In genomic region chr1:86424336-86424735, GRCm38 (mm10) we compare ENCODE assay signal across 24 mouse cellular contexts. TPM values are rescaled to one million over a fixed set of nuclear protein-coding genes. Genes with fewer than 3 reads are reported as not detected.
DNase-seq lines count a peak whose midpoint lies in the region; ATAC-seq and TF ChIP-seq lines count a peak whose summit lies in the region.
"Had no signal": no experiment of that assay in that cellular context is flagged by ENCODE, and none has a peak within 500 bp of the region (broad histone marks: within the 10 kb centered on the region; RNA-seq: fewer than 3 reads in every experiment).

No protein-coding gene starts in this region.

- peaks cover 38% of the 10 kb centered on the region for H3K4me1 ChIP-seq in hindbrain, embryonic 10.5 days (replicated peaks)
- H3K4me1 ChIP-seq in hindbrain, embryonic 16.5 days (ENCODE audit: control insufficient read depth, insufficient read depth, low read depth, low read length): peaks cover 9% of the 10 kb centered on the region
- H3K4me1 ChIP-seq in bone marrow, adult 2 months (ENCODE audit: control insufficient read depth, insufficient read depth, low read length): no peaks in the 10 kb centered on the region
- peaks cover 20% of the 10 kb centered on the region for H3K4me1 ChIP-seq in hindbrain, embryonic 13.5 days (replicated peaks)
- peaks cover 23% of the 10 kb centered on the region for H3K4me1 ChIP-seq in neural tube, embryonic 13.5 days (replicated peaks)

- H3K9me3 ChIP-seq in hindbrain, embryonic 10.5 days: no peaks in the 10 kb centered on the region
- no peaks in the 10 kb centered on the region for H3K9me3 ChIP-seq in hindbrain, embryonic 16.5 days (ENCODE audit: control insufficient read depth, low read length)
- no peaks in the 10 kb centered on the region for H3K9me3 ChIP-seq in hindbrain, embryonic 13.5 days
- H3K9me3 ChIP-seq in neural tube, embryonic 13.5 days: no peaks in the 10 kb centered on the region
- H3K9me3 ChIP-seq: embryonic facial prominence, embryonic 15.5 days had no signal

- H3K4me2 ChIP-seq in hindbrain, embryonic 16.5 days (ENCODE audit: low read length): no peak overlapping the region
- no peak overlapping the region for H3K4me2 ChIP-seq in hindbrain, embryonic 13.5 days
- no peak overlapping the region for H3K4me2 ChIP-seq in neural tube, embryonic 13.5 days
- H3K4me2 ChIP-seq: embryonic facial prominence, embryonic 15.5 days had no signal

- H3K36me3 ChIP-seq in hindbrain, embryonic 10.5 days: no peaks in the 10 kb centered on the region
- no peaks in the 10 kb centered on the region for H3K36me3 ChIP-seq in hindbrain, embryonic 16.5 days (ENCODE audit: control insufficient read depth, insufficient read depth, low read length)
- H3K36me3 ChIP-seq in hindbrain, embryonic 13.5 days: no peaks in the 10 kb centered on the region
- no peaks in the 10 kb centered on the region for H3K36me3 ChIP-seq in neural tube, embryonic 13.5 days
- H3K36me3 ChIP-seq: embryonic facial prominence, embryonic 15.5 days had no signal

- H3K4me3 ChIP-seq in hindbrain, embryonic 10.5 days: no peak overlapping the region
- H3K4me3 ChIP-seq in hindbrain, embryonic 16.5 days (ENCODE audit: low read length): no peak overlapping the region
- H3K4me3 ChIP-seq in bone marrow, adult 2 months (replicated peaks; ENCODE audit: control insufficient read depth, low read depth, low read length): no peak overlapping the region
- H3K4me3 ChIP-seq in hindbrain, embryonic 13.5 days: no peak overlapping the region
- no peak overlapping the region for H3K4me3 ChIP-seq in neural tube, embryonic 13.5 days
- H3K4me3 ChIP-seq: embryonic facial prominence, embryonic 15.5 days; heart, adult 2 months had no signal

- no peak for TF ChIP-seq CTCF in bone marrow, adult 2 months (IDR thresholded peaks at IDR 0.05; ENCODE audit: control insufficient read depth, insufficient read depth, low read length)

- DNase-seq in hindbrain, embryonic 10.5 days (ENCODE audit: low spot score): no peak
- DNase-seq in layer of hippocampus, postnatal 36 days: no peak
- DNase-seq in urinary bladder, postnatal 10 days (ENCODE audit: low spot score): no peak
- DNase-seq: cerebellum, adult 9-11 months; gastrocnemius, postnatal 10 days; heart, adult 2 months; kidney, adult 8-10 months; kidney, postnatal 25 days; lung, postnatal 14 days had no signal

- H3K27me3 ChIP-seq in hindbrain, embryonic 10.5 days (ENCODE audit: insufficient read depth, poor library complexity, severe bottlenecking): no peaks in the 10 kb centered on the region
- no peaks in the 10 kb centered on the region for H3K27me3 ChIP-seq in hindbrain, embryonic 16.5 days (replicated peaks; ENCODE audit: control insufficient read depth, insufficient read depth, low read length)
- no peaks in the 10 kb centered on the region for H3K27me3 ChIP-seq in hindbrain, embryonic 13.5 days
- no peaks in the 10 kb centered on the region for H3K27me3 ChIP-seq in neural tube, embryonic 13.5 days
- H3K27me3 ChIP-seq: embryonic facial prominence, embryonic 15.5 days had no signal

- ATAC-seq in hindbrain, embryonic 16.5 days: no peak
- ATAC-seq in hindbrain, embryonic 13.5 days (ENCODE audit: low FRiP score): no peak
- ATAC-seq in neural tube, embryonic 13.5 days (ENCODE audit: low read depth): no peak
- no peak for ATAC-seq in monocyte, adult 5-6 weeks (replicated peaks; ENCODE audit: insufficient number of reproducible peaks, low FRiP score, low TSS enrichment, poor library complexity, severe bottlenecking)

- H3K27ac ChIP-seq in hindbrain, embryonic 10.5 days: peak overlapping the region; percentile 88
- H3K27ac ChIP-seq in hindbrain, embryonic 16.5 days (ENCODE audit: low read depth, low read length): no peak overlapping the region
- peak overlapping the region; percentile 59 for H3K27ac ChIP-seq in bone marrow, adult 2 months (ENCODE audit: control insufficient read depth, insufficient read depth, low read depth, low read length, poor library complexity)
- peak overlapping the region; percentile 74; the same call in 1 of the 2 replicates for H3K27ac ChIP-seq in hindbrain, embryonic 13.5 days
- peak overlapping the region; percentile 71; the same call in 1 of the 2 replicates for H3K27ac ChIP-seq in neural tube, embryonic 13.5 days (replicated peaks)
- H3K27ac ChIP-seq: embryonic facial prominence, embryonic 15.5 days; heart, adult 2 months had no signal

- 75% methylated on average over 1 of the region's 1 CpGs for WGBS in hindbrain, embryonic 10.5 days
- 65% methylated on average over 1 of the region's 1 CpGs for WGBS in hindbrain, embryonic 16.5 days
- WGBS in bone marrow, adult 2 months: 66% methylated on average over 1 of the region's 1 CpGs
- WGBS in hindbrain, embryonic 13.5 days: 47% methylated on average over 1 of the region's 1 CpGs
- 80% methylated on average over 1 of the region's 1 CpGs for WGBS in neural tube, embryonic 13.5 days

- H3K9ac ChIP-seq in hindbrain, embryonic 16.5 days (ENCODE audit: low read depth, low read length): no peak overlapping the region
- H3K9ac ChIP-seq in hindbrain, embryonic 13.5 days: no peak overlapping the region
- no peak overlapping the region for H3K9ac ChIP-seq in neural tube, embryonic 13.5 days
- H3K9ac ChIP-seq: embryonic facial prominence, embryonic 15.5 days had no signal

- no peak for TF ChIP-seq POLR2A in bone marrow, adult 2 months (IDR thresholded peaks at IDR 0.05; ENCODE audit: borderline replicate concordance, control insufficient read depth, low read depth, low read length)

RNA-seq across cellular contexts. Expression of gene Nmur1, which starts 1.7 kb away (rescaled TPM):
- 0.12 TPM in 1 of 2 replicates, not detected in the other for polyA plus RNA-seq in hindbrain, embryonic 10.5 days (2016; fragmentation: Nextera tagmentation; extraction: Ambion mirVana)
- 0.13 TPM in 1 of 2 replicates, not detected in the other for polyA plus RNA-seq in hindbrain, embryonic 16.5 days (2015; fragmentation: Nextera tagmentation; extraction: Ambion mirVana)
- polyA plus RNA-seq in bone marrow, adult 2 months (2011; ENCODE audit: insufficient read depth, insufficient read length, low replicate concordance, missing spikeins): not detected in 2 replicates
- not detected in 2 replicates for polyA plus RNA-seq in hindbrain, embryonic 13.5 days (2015; fragmentation: Nextera tagmentation; extraction: Ambion mirVana)
- 0.49 TPM in 1 of 2 replicates, not detected in the other for polyA plus RNA-seq in neural tube, embryonic 13.5 days (2015; fragmentation: Nextera tagmentation; extraction: Ambion mirVana)
- total RNA-seq in layer of hippocampus, postnatal 36 days (2021): not detected
- total RNA-seq in monocyte, adult 5-6 weeks (2017): not detected in 3 replicates
- total RNA-seq: adrenal gland, postnatal 4 days; gastrocnemius, postnatal 10 days; heart, adult 2 months; layer of hippocampus, postnatal 10 days; megakaryocyte-erythroid progenitor cell, adult 5-6 weeks; neutrophil, adult 5-6 weeks had no signal
- polyA plus RNA-seq: embryonic facial prominence, embryonic 15.5 days; heart, adult 2 months; heart, embryonic 16.5 days; limb, embryonic 14.5 days; liver, embryonic 16.5 days had no signal

RNA-seq across cellular contexts. Expression of gene Tex44, which starts 1.8 kb away (rescaled TPM):
- not detected in 2 replicates for polyA plus RNA-seq in hindbrain, embryonic 10.5 days (2016; fragmentation: Nextera tagmentation; extraction: Ambion mirVana)
- polyA plus RNA-seq in hindbrain, embryonic 16.5 days (2015; fragmentation: Nextera tagmentation; extraction: Ambion mirVana): not detected in 2 replicates
- not detected in 2 replicates for polyA plus RNA-seq in bone marrow, adult 2 months (2011; ENCODE audit: insufficient read depth, insufficient read length, low replicate concordance, missing spikeins)
- not detected in 2 replicates for polyA plus RNA-seq in hindbrain, embryonic 13.5 days (2015; fragmentation: Nextera tagmentation; extraction: Ambion mirVana)
- not detected in 2 replicates for polyA plus RNA-seq in neural tube, embryonic 13.5 days (2015; fragmentation: Nextera tagmentation; extraction: Ambion mirVana)
- total RNA-seq in layer of hippocampus, postnatal 36 days (2021): not detected
- total RNA-seq in monocyte, adult 5-6 weeks (2017): not detected in 3 replicates
- total RNA-seq: adrenal gland, postnatal 4 days; gastrocnemius, postnatal 10 days; heart, adult 2 months; layer of hippocampus, postnatal 10 days; left cerebral cortex, postnatal 14 days; megakaryocyte-erythroid progenitor cell, adult 5-6 weeks; neutrophil, adult 5-6 weeks had no signal
- polyA plus RNA-seq: C2C12; embryonic facial prominence, embryonic 15.5 days; heart, embryonic 16.5 days; limb, embryonic 14.5 days; liver, embryonic 16.5 days had no signal
